Mouse (Mus musculus) brain, embryonic 14.5 days (tissue): ENCODE results near the gene Crocc2.

Experiments used
- CTCF ChIP-seq: fragments of 200-500 bp; IDR thresholded peaks from 2 replicates; pipeline ENCODE4 v1.5.1; 2012; ENCODE audit warnings: inconsistent platforms, mild to moderate bottlenecking, moderate library complexity, borderline replicate concordance; ENCODE audit not compliant: insufficient read depth, insufficient read length; ENCODE audit errors: extremely low read depth
- POLR2A ChIP-seq: fragments of 200-500 bp; IDR thresholded peaks from 2 replicates; pipeline ENCODE4 v1.6.1; 2012; ENCODE audit warnings: mild to moderate bottlenecking, inconsistent platforms, borderline replicate concordance; ENCODE audit not compliant: poor library complexity, insufficient read depth, insufficient read length, severe bottlenecking; ENCODE audit errors: extremely low read depth

- no peak for TF ChIP-seq CTCF
- no peak for TF ChIP-seq POLR2A
Measured at GRCm38 (mm10) chr1:93225731-93226520, 57.4 kb downstream of the Crocc2 start.
